In the genomic region with DNA sequence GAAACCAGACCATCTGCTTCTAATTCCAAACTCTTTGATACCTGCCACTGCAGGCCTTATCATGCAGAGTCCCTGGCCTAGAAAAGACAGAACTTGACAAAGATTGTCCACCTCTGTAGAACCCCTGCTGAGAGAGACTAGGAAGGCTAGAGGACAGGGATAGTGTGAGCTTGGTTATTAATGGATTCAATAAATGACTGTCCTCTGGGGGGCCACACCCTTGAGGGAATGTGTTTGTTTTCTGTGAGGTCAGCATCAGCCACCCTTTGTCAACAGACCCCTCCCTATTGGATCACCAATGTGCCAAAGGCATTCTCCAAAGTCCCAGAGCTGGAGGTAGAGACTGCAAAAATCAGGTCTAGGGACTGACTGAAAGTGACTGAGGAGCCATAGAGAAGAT, we compare ENCODE assay signal across 22 mouse cellular contexts. TPM values are rescaled to one million over a fixed set of nuclear protein-coding genes. Genes with fewer than 3 reads are reported as not detected.
"Had no signal": no experiment of that assay in that cellular context is flagged by ENCODE, and none has a peak within 500 bp of the region (broad histone marks: within the 10 kb centered on the region; RNA-seq: fewer than 3 reads in every experiment).

No protein-coding gene starts in this region.

- DNase-seq: gastrocnemius, adult 2 months; gastrocnemius, postnatal 10 days; gastrocnemius, postnatal 25 days; heart, adult 18-20 months; heart, postnatal 10 days; heart, postnatal 4 days; kidney, adult 11 months; kidney, adult 2 months; kidney, adult 9 months; kidney, postnatal 14 days; kidney, postnatal 4 days; left cerebral cortex, postnatal 4 days had no signal

RNA-seq across cellular contexts. Expression of a gene that starts 2.6 kb away (rescaled TPM):
- total RNA-seq: gastrocnemius, adult 2 months; gastrocnemius, postnatal 10 days; gastrocnemius, postnatal 25 days; gastrocnemius, postnatal 4 days; heart, adult 8-10 months; heart, postnatal 10 days; heart, postnatal 25 days; layer of hippocampus, postnatal 25 days; left cerebral cortex, adult 2 months; left cerebral cortex, postnatal 25 days; left cerebral cortex, postnatal 4 days had no signal

RNA-seq across cellular contexts. Expression of a gene that starts 20.6 kb away (rescaled TPM):
- total RNA-seq: gastrocnemius, adult 2 months; gastrocnemius, postnatal 10 days; gastrocnemius, postnatal 25 days; gastrocnemius, postnatal 4 days; heart, postnatal 10 days; heart, postnatal 4 days; layer of hippocampus, adult 2 months; layer of hippocampus, postnatal 10 days; layer of hippocampus, postnatal 25 days had no signal

RNA-seq across cellular contexts. Expression of a gene that starts 21.4 kb away (rescaled TPM):
- total RNA-seq: gastrocnemius, adult 2 months; gastrocnemius, postnatal 10 days; gastrocnemius, postnatal 25 days; gastrocnemius, postnatal 4 days; granulocyte monocyte progenitor cell, adult 5-6 weeks; heart, adult 18-20 months; heart, adult 8-10 months; heart, postnatal 10 days; heart, postnatal 25 days; heart, postnatal 4 days; layer of hippocampus, adult 2 months; layer of hippocampus, postnatal 10 days; layer of hippocampus, postnatal 25 days; left cerebral cortex, adult 2 months; left cerebral cortex, postnatal 25 days; left cerebral cortex, postnatal 4 days; liver, adult 2 months had no signal
